Mouse (Mus musculus): Measurements from ENCODE around the gene Fam163a. TPM values are rescaled to one million over a fixed set of nuclear protein-coding genes. Genes with fewer than 3 reads are reported as not detected.

The Fam163a gene
- total and polyA plus RNA-seq, 2 experiments = 0.02 TPM; not detected in 1

GRCm38 (mm10) chr1:156193292-156193691 lies 11.5 kb downstream of the Fam163a start:
- no peak for DNase-seq (ENCODE audit: extremely low read depth, low read depth, low spot score)
- no peaks in the 10 kb centered on the region for H3K79me2 ChIP-seq (ENCODE audit: control insufficient read depth, insufficient read depth, low read length)
- no peaks in the 10 kb centered on the region for H3K4me1 ChIP-seq (ENCODE audit: control insufficient read depth, insufficient read depth, low read length)
- no peaks in the 10 kb centered on the region for H3K27me3 ChIP-seq (ENCODE audit: control insufficient read depth, insufficient read depth, low read length)
- H3K36me3 ChIP-seq (ENCODE audit: control insufficient read depth, insufficient read depth, low read length) = no peaks in the 10 kb centered on the region
- H3K4me3 ChIP-seq (ENCODE audit: insufficient read depth, low read depth, low read length) = no peak overlapping the region
- no peak for TF ChIP-seq CTCF (IDR thresholded peaks at IDR 0.05; ENCODE audit: low read depth, low read length)
- TF ChIP-seq POLR2A (IDR thresholded peaks at IDR 0.05; ENCODE audit: extremely low read depth, insufficient read depth, low read length) = no peak
- WGBS = 81% methylated on average over 7 of the region's 7 CpGs
- no peak overlapping the region for H3K27ac ChIP-seq (replicated peaks; ENCODE audit: insufficient read depth, low read depth, low read length)
- no peak overlapping the region for H3K9ac ChIP-seq (ENCODE audit: low read depth, low read length)

DNA sequence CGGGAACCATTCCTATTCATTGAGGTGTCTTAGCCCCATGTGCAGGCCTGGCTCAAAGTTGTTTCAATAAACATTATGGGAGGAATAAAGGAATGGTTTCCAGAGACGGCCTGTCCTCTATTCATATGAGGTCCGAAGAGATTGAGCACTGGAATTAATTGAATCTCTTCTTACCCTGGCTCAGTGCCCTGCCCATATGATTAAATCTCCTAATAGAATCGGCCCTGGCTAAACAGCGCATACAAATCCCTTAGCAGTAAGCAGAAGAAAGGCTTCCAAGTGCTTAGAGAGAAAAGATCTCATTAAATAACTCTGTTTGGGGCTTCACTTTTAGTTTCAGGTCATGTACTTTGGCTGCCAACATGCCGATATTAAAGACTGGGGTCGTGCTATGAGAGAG lies 12.0 kb downstream of the Fam163a start:
- no peak overlapping the region for H3K27ac ChIP-seq (replicated peaks; ENCODE audit: insufficient read depth, low read depth, low read length)
- H3K36me3 ChIP-seq (ENCODE audit: control insufficient read depth, insufficient read depth, low read length) = no peaks in the 10 kb centered on the region
- TF ChIP-seq CTCF (IDR thresholded peaks at IDR 0.05; ENCODE audit: low read depth, low read length) = no peak
- TF ChIP-seq POLR2A (IDR thresholded peaks at IDR 0.05; ENCODE audit: extremely low read depth, insufficient read depth, low read length) = no peak
- no peaks in the 10 kb centered on the region for H3K27me3 ChIP-seq (ENCODE audit: control insufficient read depth, insufficient read depth, low read length)
- DNase-seq (ENCODE audit: extremely low read depth, low read depth, low spot score) = no peak
- H3K9ac ChIP-seq (ENCODE audit: low read depth, low read length) = no peak overlapping the region
- no peaks in the 10 kb centered on the region for H3K79me2 ChIP-seq (ENCODE audit: control insufficient read depth, insufficient read depth, low read length)
- no peaks in the 10 kb centered on the region for H3K4me1 ChIP-seq (ENCODE audit: control insufficient read depth, insufficient read depth, low read length)
- 84% methylated on average over 7 of the region's 7 CpGs for WGBS
- H3K4me3 ChIP-seq (ENCODE audit: insufficient read depth, low read depth, low read length) = no peak overlapping the region

DNA sequence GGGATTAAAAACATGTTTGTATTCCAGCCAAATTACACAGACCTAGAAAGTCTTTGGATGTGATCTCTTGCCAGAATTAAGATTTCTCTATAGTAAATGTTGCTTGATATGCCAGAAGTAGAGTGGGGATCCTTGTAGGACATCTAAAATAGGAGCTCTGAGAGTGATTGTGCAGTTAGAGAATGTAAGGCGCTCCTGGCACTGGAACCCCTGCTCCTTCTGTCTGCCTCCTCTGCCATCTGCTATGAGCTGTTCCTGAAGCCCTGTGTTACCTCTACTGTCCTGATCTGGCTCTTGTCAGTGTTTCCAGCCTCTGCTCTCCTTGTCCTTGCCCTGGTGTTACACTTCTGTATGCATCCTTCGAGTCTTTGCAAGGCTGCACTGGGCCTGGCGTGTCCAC lies 18.2 kb downstream of the Fam163a start:
- H3K79me2 ChIP-seq (ENCODE audit: control insufficient read depth, insufficient read depth, low read length) = no peaks in the 10 kb centered on the region
- WGBS = 95% methylated on average over 3 of the region's 3 CpGs

DNA sequence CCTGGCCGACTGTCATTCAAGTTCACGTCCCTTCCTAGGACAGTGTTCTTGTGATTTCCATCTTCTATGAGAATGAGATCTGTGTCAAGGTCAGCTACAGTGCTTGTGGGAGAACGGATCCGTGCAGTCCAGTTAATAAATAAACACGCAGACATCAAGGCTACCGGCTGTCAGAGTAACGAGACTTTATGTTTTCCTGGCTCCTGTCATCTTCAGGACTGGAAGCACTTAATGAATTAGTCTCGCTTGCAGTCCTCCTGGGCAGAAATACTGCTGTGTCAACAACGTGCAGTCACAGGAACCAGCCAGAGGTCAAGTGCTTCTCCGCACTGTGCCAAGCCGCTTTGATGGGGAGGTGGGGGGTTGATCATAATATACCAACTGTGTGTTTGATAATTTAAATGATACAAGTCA lies 20.7 kb downstream of the Fam163a start:
- WGBS = 6% methylated on average over 11 of the region's 11 CpGs
- TF ChIP-seq CTCF (IDR thresholded peaks at IDR 0.05; ENCODE audit: low read depth, low read length) = no peak
- TF ChIP-seq POLR2A (IDR thresholded peaks at IDR 0.05; ENCODE audit: extremely low read depth, insufficient read depth, low read length) = no peak

More for the DNA sequence above, 18.2 kb downstream of the Fam163a start:
- Histone ChIP-seq H3K27me3 (ENCODE audit: control insufficient read depth, insufficient read depth, low read length) (no peaks in the 10 kb centered on the region), H3K4me1 (ENCODE audit: control insufficient read depth, insufficient read depth, low read length) (peaks cover 11% of the 10 kb centered on the region), H3K9ac (ENCODE audit: low read depth, low read length) (no peak overlapping the region), H3K4me3 (ENCODE audit: insufficient read depth, low read depth, low read length) (no peak overlapping the region), H3K27ac (replicated peaks; ENCODE audit: insufficient read depth, low read depth, low read length) (no peak overlapping the region), H3K36me3 (ENCODE audit: control insufficient read depth, insufficient read depth, low read length) (no peaks in the 10 kb centered on the region)
- TF ChIP-seq CTCF (IDR thresholded peaks at IDR 0.05; ENCODE audit: low read depth, low read length) = no peak
- no peak for TF ChIP-seq POLR2A (IDR thresholded peaks at IDR 0.05; ENCODE audit: extremely low read depth, insufficient read depth, low read length)
- no peak for DNase-seq (ENCODE audit: extremely low read depth, low read depth, low spot score)

GRCm38 (mm10) chr1:156183176-156183958 lies 21.5 kb downstream of the Fam163a start:
- H3K4me3 ChIP-seq (ENCODE audit: insufficient read depth, low read depth, low read length) = no peak overlapping the region
- 37% methylated on average over 6 of the region's 6 CpGs for WGBS
- no peaks in the 10 kb centered on the region for H3K79me2 ChIP-seq (ENCODE audit: control insufficient read depth, insufficient read depth, low read length)
- TF ChIP-seq CTCF (IDR thresholded peaks at IDR 0.05; ENCODE audit: low read depth, low read length) (no peak), POLR2A (IDR thresholded peaks at IDR 0.05; ENCODE audit: extremely low read depth, insufficient read depth, low read length) (no peak)
- no peak overlapping the region for H3K9ac ChIP-seq (ENCODE audit: low read depth, low read length)
- H3K27me3 ChIP-seq (ENCODE audit: control insufficient read depth, insufficient read depth, low read length) = no peaks in the 10 kb centered on the region
- H3K4me1 ChIP-seq (ENCODE audit: control insufficient read depth, insufficient read depth, low read length) = peaks cover 11% of the 10 kb centered on the region
- no peaks in the 10 kb centered on the region for H3K36me3 ChIP-seq (ENCODE audit: control insufficient read depth, insufficient read depth, low read length)
- no peak overlapping the region for H3K27ac ChIP-seq (replicated peaks; ENCODE audit: insufficient read depth, low read depth, low read length)
- peak; percentile 82 for DNase-seq (ENCODE audit: extremely low read depth, low read depth, low spot score)

More for the DNA sequence above, 20.7 kb downstream of the Fam163a start:
- Histone ChIP-seq H3K27me3 (ENCODE audit: control insufficient read depth, insufficient read depth, low read length) (no peaks in the 10 kb centered on the region), H3K4me3 (ENCODE audit: insufficient read depth, low read depth, low read length) (0 out of 2 replicates have a peak overlapping the region, but pooled peaks have one; percentile 3), H3K79me2 (ENCODE audit: control insufficient read depth, insufficient read depth, low read length) (no peaks in the 10 kb centered on the region), H3K9ac (ENCODE audit: low read depth, low read length) (no peak overlapping the region), H3K36me3 (ENCODE audit: control insufficient read depth, insufficient read depth, low read length) (no peaks in the 10 kb centered on the region), H3K27ac (replicated peaks; ENCODE audit: insufficient read depth, low read depth, low read length) (0 out of 2 replicates have a peak overlapping the region, but pooled peaks have one; percentile 8), H3K4me1 (ENCODE audit: control insufficient read depth, insufficient read depth, low read length) (peaks cover 11% of the 10 kb centered on the region)
- peak; percentile 73 for DNase-seq (ENCODE audit: extremely low read depth, low read depth, low spot score)

GRCm38 (mm10) chr1:156179875-156180274 lies 25.0 kb downstream of the Fam163a start:
- no peaks in the 10 kb centered on the region for H3K79me2 ChIP-seq (ENCODE audit: control insufficient read depth, insufficient read depth, low read length)

More at GRCm38 (mm10) chr1:156179875-156180274, 25.0 kb downstream of the Fam163a start:
- 89% methylated on average over 11 of the region's 11 CpGs for WGBS
- TF ChIP-seq POLR2A (IDR thresholded peaks at IDR 0.05; ENCODE audit: extremely low read depth, insufficient read depth, low read length) = no peak
- TF ChIP-seq CTCF (IDR thresholded peaks at IDR 0.05; ENCODE audit: low read depth, low read length) = no peak
- Histone ChIP-seq H3K27me3 (ENCODE audit: control insufficient read depth, insufficient read depth, low read length) (no peaks in the 10 kb centered on the region), H3K4me1 (ENCODE audit: control insufficient read depth, insufficient read depth, low read length) (peaks cover 11% of the 10 kb centered on the region), H3K36me3 (ENCODE audit: control insufficient read depth, insufficient read depth, low read length) (no peaks in the 10 kb centered on the region), H3K4me3 (ENCODE audit: insufficient read depth, low read depth, low read length) (no peak overlapping the region), H3K27ac (replicated peaks; ENCODE audit: insufficient read depth, low read depth, low read length) (no peak overlapping the region), H3K9ac (ENCODE audit: low read depth, low read length) (no peak overlapping the region)
- DNase-seq (ENCODE audit: extremely low read depth, low read depth, low spot score) = no peak
